Mouse (Mus musculus) C2C12 (cell line): ENCODE measurements around the gene Swsap1. TPM values are rescaled to one million over a fixed set of nuclear protein-coding genes. Genes with fewer than 3 reads are reported as not detected.

Source experiments
- H3K27me3 ChIP-seq: one replicate; pipeline ENCODE4 v1.6.1; 2011; ENCODE audit not compliant: control insufficient read depth, insufficient read depth, insufficient read length
- H3K36me3 ChIP-seq: one replicate; pipeline ENCODE4 v1.6.1; 2011; ENCODE audit not compliant: control insufficient read depth, insufficient read depth
- H3K4me3 ChIP-seq: one replicate; pipeline ENCODE4 v1.5.1; 2011; ENCODE audit warnings: mild to moderate bottlenecking, control low read depth; ENCODE audit not compliant: poor library complexity, insufficient read depth, severe bottlenecking
- H3K79me2 ChIP-seq: one replicate; pipeline ENCODE4 v1.6.1; 2011; ENCODE audit not compliant: control insufficient read depth, insufficient read depth
- H3K79me3 ChIP-seq: one replicate; pipeline ENCODE4 v1.6.1; 2011; ENCODE audit warnings: low read depth, control low read depth
- H3ac ChIP-seq: one replicate; pipeline ENCODE3; 2011; ENCODE audit warnings: low read depth; ENCODE audit not compliant: control insufficient read depth, insufficient read length
- CEBPB ChIP-seq: IDR thresholded peaks from one replicate; pipeline ENCODE4 v1.6.1; 2011; ENCODE audit warnings: low read depth, mild to moderate bottlenecking, control low read depth, moderate library complexity
- CTCF ChIP-seq: IDR thresholded peaks from one replicate; pipeline ENCODE4 v1.5.1; 2011; ENCODE audit not compliant: control insufficient read depth, insufficient read depth, insufficient read length
- FOSL1 ChIP-seq: IDR thresholded peaks from one replicate; pipeline ENCODE4 v1.8.0; 2011; ENCODE audit warnings: mild to moderate bottlenecking, low read length; ENCODE audit not compliant: poor library complexity, insufficient read depth, severe bottlenecking
- MAX ChIP-seq: IDR thresholded peaks from one replicate; pipeline ENCODE4 v1.6.1; 2011; ENCODE audit warnings: mild to moderate bottlenecking, control low read depth
- MYOD1 ChIP-seq: IDR thresholded peaks from one replicate; pipeline ENCODE4 v1.6.1; 2011; ENCODE audit warnings: low read depth; ENCODE audit not compliant: control insufficient read depth, insufficient read length
- MYOG ChIP-seq: IDR thresholded peaks from one replicate; pipeline ENCODE4 v1.6.1; 2011; ENCODE audit not compliant: control insufficient read depth, insufficient read length; ENCODE audit errors: extremely low read depth
- USF1 ChIP-seq: IDR thresholded peaks from one replicate; pipeline ENCODE4 v1.6.1; 2011; ENCODE audit warnings: low read depth, mild to moderate bottlenecking, control low read depth, moderate library complexity
- long read RNA-seq, 2 experiments: library from polyadenylated mRNA; unstranded; transcript quantifications; one replicate each; pipeline ENCODE4 v2.0.0; 2019 to 2020
- polyA plus RNA-seq: library from polyadenylated mRNA; unstranded; fragments of >200 nt; fragmentation: generic; extraction: Trizol; gene quantifications from one replicate; pipeline ENCODE4 v1.2.1, GENCODE M21; 2012; ENCODE audit warnings: missing spikeins

The Swsap1 gene
- polyA plus RNA-seq = 8.7 TPM
- long read RNA-seq, experiment 1, partial matches to known transcripts = 0 of 2 reads
- long read RNA-seq, experiment 1, other reads (novel, unspliced or antisense) = 0 of 2 reads
- long read RNA-seq, experiment 2, transcript Swsap1-201 (2 exons, 1,838 nt) = major isoform, 14 of 14 reads
- long read RNA-seq, experiment 2, partial matches to known transcripts = 0 of 14 reads
- long read RNA-seq, experiment 2, other reads (novel, unspliced or antisense) = 0 of 14 reads

- Histone ChIP-seq H3K79me3 (no peaks in the 10 kb centered on the region), H3K4me3 (peak within 1 kb of the TSS; percentile 44), H3ac (peak within 1 kb of the TSS; percentile 77), H3K27me3 (no peaks in the 10 kb centered on the region), H3K36me3 (no peaks in the 10 kb centered on the region), H3K79me2 (no peaks in the 10 kb centered on the region)
- peak; percentile 24 for TF ChIP-seq MAX
- TF ChIP-seq FOSL1 = no peak
Measured at GRCm38 (mm10) chr9:21955570-21956281, at the start of gene Swsap1. TSS of gene Swsap1 (plus strand) at chr9:21955755.

GRCm38 (mm10) chr9:21908216-21908615, 47.3 kb upstream of the Swsap1 start:
- H3ac ChIP-seq = no peak overlapping the region
- TF ChIP-seq MAX = no peak
- no peak for TF ChIP-seq CTCF
- no peak for TF ChIP-seq MYOG
- TF ChIP-seq CEBPB = no peak
- no peaks in the 10 kb centered on the region for H3K79me3 ChIP-seq
- no peak overlapping the region for H3K4me3 ChIP-seq
- H3K27me3 ChIP-seq = peaks cover 16% of the 10 kb centered on the region
- no peaks in the 10 kb centered on the region for H3K36me3 ChIP-seq
- no peaks in the 10 kb centered on the region for H3K79me2 ChIP-seq

GRCm38 (mm10) chr9:21909474-21910223, 45.9 kb upstream of the Swsap1 start:
- Histone ChIP-seq H3K79me3 (no peaks in the 10 kb centered on the region), H3K79me2 (no peaks in the 10 kb centered on the region), H3K27me3 (peaks cover 16% of the 10 kb centered on the region), H3ac (no peak overlapping the region), H3K4me3 (no peak overlapping the region), H3K36me3 (no peaks in the 10 kb centered on the region)
- TF ChIP-seq MYOG (no peak), USF1 (no peak), CTCF (no peak), CEBPB (no peak), FOSL1 (no peak), MAX (no peak), MYOD1 (no peak)

GRCm38 (mm10) chr9:21916851-21917492, 38.6 kb upstream of the Swsap1 start:
- Histone ChIP-seq H3K27me3 (no peaks in the 10 kb centered on the region), H3K4me3 (no peak overlapping the region), H3K36me3 (no peaks in the 10 kb centered on the region), H3ac (no peak overlapping the region), H3K79me3 (no peaks in the 10 kb centered on the region), H3K79me2 (no peaks in the 10 kb centered on the region)
- TF ChIP-seq FOSL1 (no peak), MAX (no peak), CTCF (no peak), USF1 (no peak), CEBPB (no peak)

- Histone ChIP-seq H3K79me3 (no peaks in the 10 kb centered on the region), H3ac (peak overlapping the region; percentile 37), H3K79me2 (no peaks in the 10 kb centered on the region), H3K4me3 (peak overlapping the region; percentile 36), H3K27me3 (no peaks in the 10 kb centered on the region), H3K36me3 (no peaks in the 10 kb centered on the region)
- TF ChIP-seq MAX = no peak
- no peak for TF ChIP-seq FOSL1
- no peak for TF ChIP-seq USF1
- TF ChIP-seq CTCF = no peak
- TF ChIP-seq CEBPB = no peak
- TF ChIP-seq MYOG = no peak
- TF ChIP-seq MYOD1 = no peak
Measured at GRCm38 (mm10) chr9:21917493-21918034, 38.0 kb upstream of the Swsap1 start.
